Mouse (Mus musculus): ENCODE data around the gene Eno2.
A peak's percentile ranks its signal among the peaks of the same experiment; 100 is the strongest.
"Not testable (repeated sequence)": the region's sequence is repeated elsewhere in the genome, so short reads cannot be mapped to it uniquely, and the experiment has no call there.

Eno2 gene

DNA sequence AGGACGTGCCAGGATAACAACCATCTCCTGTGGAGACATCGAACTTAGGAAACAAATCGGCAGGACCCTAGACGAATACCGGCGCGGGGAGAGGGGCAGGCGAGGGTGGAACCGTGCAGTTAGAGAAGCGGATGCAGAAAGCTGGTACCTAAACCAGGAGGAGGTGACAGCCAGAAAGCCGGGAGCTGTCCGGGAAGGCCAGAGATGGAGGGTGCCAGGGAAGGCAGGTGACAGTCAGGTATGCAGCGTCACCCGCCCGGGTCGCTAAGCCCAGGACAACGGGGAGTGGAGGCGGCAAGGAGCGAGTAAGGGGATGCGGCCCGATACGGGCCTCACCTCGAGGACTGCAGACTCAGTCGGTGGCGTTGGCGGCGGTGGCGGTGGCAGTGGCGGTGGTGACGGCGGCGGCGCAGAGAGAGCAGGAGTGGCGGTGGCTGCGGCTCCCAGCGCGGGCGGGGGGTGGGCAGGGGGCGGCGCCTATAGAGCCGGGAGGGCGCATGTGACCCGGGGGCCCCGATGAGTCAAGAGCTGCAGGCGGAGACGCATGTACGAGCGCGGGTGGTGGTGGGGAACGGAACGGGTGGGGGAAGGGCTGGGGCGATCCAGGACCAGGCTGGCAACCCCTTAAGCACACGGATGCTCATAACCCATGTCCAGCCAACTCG, at the start of gene Eno2:
TSS of gene Eno2 (minus strand) at position 573 of the 665 bp plus-strand sequence.
- no peak for DNase-seq (ENCODE audit: low read depth, low spot score)

GRCm38 (mm10) chr6:124817971-124818370, 48.5 kb upstream of the Eno2 start:
- no peak for DNase-seq (ENCODE audit: low read depth, low spot score)

DNA sequence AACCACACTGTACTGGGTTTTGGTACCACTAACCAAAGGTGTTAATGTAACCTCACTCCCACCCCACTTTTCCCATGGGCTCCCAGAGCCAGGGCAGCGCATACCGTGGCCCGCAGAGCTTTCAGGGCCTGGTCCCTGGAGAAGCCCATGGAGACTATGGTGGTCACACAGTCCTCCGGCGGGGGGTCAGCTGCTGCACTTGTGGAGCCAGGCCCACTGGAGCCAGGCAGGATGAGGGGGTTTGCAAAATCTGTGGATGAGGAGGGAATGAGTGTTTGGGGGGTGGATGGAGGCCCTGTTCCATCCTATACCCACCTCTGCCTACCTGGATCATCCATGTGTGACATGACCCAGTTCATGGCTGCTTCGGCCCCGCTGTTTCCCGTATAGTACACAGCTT, 48.1 kb upstream of the Eno2 start:
- no peak for DNase-seq (ENCODE audit: low read depth, low spot score)

DNA sequence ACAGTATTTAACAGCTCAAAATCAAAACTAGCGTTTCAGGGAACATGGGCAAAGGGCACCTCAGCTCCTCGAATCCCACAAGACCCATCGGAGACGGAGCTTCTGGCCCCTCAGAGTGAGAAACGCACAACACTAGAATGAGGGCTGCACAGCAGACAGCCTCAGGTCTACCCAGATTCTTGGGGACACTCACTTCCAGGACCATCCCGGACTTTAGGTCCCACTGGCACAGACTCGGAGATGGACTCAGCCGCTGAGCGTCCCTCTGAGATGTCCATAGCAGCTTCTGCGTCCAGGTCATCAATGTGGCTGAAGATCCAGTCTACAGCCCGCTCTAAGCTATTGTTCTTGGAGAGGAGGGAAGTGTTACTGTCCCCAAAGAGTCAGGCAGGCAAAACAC, 47.7 kb upstream of the Eno2 start:
- no peak for DNase-seq (ENCODE audit: low read depth, low spot score)

GRCm38 (mm10) chr6:124816611-124817010, 47.1 kb upstream of the Eno2 start:
- DNase-seq (ENCODE audit: low read depth, low spot score): no peak

- DNase-seq (ENCODE audit: low read depth, low spot score): no peak
Observed at GRCm38 (mm10) chr6:124814858-124815774, 45.6 kb upstream of the Eno2 start.

DNA sequence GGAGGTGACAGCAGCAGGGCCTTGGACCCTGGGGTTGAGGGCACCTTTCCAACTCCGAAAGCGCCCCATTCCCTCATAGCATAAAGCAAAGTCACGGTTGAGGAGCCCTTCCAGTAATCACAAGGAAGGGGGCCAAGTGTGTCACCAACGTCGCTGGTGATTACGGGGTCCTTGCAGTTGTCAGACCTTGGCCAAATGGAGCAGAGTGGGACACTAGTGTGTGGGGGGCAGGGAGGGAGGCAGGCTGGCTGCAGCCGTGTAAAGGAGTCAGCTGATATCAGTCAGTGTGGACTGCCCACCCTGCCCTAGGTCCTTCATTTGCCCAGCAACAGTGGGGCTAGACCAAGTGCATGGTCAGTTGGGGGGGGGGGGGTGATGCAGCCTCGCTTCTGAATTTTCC, 45.0 kb upstream of the Eno2 start:
- DNase-seq (ENCODE audit: low read depth, low spot score): no peak

- DNase-seq (ENCODE audit: low read depth, low spot score): peak; percentile 82
Observed at GRCm38 (mm10) chr6:124813933-124814332, 44.5 kb upstream of the Eno2 start, which contains the start of gene Tpi1. Gene Tpi1, minus strand, starts transcription at chr6:124814296.

- DNase-seq (ENCODE audit: low read depth, low spot score): peak; percentile 63
Observed at GRCm38 (mm10) chr6:124813496-124813895, 44.0 kb upstream of the Eno2 start.

- DNase-seq (ENCODE audit: low read depth, low spot score): no peak
Observed at GRCm38 (mm10) chr6:124812848-124813247, 43.4 kb upstream of the Eno2 start.

DNA sequence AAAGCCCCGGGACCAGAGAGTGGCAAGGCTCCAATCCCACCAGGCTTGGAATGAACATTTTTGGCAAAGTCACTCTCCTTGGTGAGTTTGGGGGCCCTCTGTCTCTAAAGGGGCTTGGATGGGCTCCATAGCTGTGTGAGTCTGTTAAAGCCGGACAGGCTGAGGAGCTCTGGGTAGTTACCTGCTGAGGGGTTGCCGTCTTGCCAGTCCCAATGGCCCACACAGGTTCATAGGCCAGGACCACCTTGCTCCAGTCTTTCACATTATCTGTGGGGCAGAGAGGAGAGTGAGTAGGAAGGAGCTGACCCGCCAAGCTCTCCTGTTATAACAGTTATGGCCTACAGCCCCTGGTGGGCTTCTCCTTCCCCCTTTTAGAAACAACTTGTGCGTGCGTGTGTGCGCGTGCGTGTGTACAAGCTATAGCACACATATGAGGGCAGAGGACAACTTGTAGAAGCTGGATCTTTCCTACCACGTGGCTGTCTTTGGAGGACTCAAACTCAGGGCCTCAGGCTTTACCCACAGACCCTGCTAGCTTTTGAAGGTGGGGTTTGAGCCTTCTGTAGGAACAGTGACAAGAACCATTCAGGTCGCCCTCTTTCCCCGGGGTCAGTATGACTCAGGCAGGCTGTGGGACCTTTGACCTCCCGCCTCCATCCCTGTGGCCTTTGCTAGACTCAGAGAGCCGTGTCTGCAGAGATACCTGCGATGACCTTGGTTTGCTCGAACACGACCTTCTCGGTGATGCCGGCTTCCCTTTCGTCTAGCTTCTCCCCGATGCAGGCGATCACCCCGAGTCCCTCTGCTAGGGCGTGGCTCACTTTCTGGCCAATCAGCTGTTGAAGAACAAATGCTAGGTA, 42.5 kb upstream of the Eno2 start:
- no peak for DNase-seq (ENCODE audit: low read depth, low spot score)

DNA sequence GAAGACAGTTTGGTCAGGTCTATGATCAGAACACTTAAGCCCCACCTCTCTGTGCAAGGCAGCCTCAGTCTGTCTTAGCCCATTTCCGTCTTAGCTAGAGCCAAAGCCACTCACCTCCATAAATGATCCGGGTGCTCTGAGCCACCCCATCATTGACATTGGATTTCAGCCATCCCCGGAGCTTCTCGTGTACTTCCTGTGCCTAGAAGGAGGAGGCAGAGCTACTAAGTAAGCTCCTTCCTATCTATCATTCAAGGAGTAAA, 41.9 kb upstream of the Eno2 start:
- no peak for DNase-seq (ENCODE audit: low read depth, low spot score)

GRCm38 (mm10) chr6:124810566-124811402, 41.3 kb upstream of the Eno2 start:
- DNase-seq (ENCODE audit: low read depth, low spot score): not testable (repeated sequence)

GRCm38 (mm10) chr6:124809775-124810538, 40.5 kb upstream of the Eno2 start:
- no peak for DNase-seq (ENCODE audit: low read depth, low spot score)

DNA sequence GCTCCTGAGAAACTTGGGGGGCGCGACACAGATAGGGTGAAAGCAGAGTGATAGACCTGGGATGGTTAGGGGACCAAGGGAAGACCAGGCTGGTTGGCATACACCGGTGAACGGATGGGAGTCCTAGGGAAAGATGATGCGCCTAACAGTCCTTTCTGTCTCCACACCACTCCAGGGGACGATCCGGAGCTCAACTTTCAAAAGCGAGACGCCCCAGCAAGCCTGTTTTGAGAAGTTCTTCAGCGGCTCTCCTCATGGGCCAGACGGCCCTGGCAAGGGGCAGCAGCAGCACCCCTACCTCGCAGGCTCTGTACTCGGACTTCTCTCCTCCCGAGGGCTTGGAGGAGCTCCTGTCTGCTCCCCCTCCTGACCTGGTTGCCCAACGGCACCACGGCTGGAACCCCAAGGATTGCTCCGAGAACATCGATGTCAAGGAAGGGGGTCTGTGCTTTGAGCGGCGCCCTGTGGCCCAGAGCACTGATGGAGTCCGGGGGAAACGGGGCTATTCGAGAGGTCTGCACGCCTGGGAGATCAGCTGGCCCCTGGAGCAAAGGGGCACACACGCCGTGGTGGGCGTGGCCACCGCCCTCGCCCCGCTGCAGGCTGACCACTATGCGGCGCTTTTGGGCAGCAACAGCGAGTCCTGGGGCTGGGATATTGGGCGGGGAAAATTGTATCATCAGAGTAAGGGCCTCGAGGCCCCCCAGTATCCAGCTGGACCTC, 39.7 kb upstream of the Eno2 start:
- peak; percentile 57 for DNase-seq (ENCODE audit: low read depth, low spot score)

DNA sequence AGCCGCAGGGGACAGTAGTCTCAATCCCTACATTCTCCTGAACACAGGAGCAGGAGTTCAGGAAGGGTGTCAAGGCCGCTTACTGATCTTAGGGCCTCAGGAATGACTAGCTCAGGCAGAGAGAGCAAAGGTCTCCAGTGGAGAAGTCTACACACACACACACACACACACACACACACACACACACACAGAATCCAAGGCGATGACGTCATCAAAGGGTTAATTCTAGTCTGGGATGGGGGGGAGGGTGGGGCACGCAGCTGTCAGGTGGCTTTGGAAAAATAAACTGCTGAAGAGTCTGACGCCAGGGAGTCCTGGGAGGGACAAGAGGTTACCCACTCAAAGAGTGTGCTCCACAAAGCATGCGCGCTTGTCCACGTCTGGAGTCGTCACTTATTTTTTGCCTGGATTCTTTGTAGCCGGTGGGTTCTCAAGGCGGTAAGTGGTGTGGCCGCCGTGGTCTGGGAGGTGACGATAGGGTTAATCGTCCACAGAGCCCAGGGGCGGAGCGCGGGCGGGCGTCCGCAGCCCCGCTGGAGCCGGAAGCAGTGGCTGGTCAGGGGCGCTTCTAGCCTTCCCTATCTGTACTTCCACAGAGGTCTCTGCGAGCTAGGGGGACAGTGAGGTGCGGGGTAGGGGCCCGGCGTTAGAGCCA, 39.0 kb upstream of the Eno2 start, which contains the start of gene Spsb2:
TSS of gene Spsb2 (plus strand) at position 304 of the 655 bp plus-strand sequence.
- no peak for DNase-seq (ENCODE audit: low read depth, low spot score)

GRCm38 (mm10) chr6:124807986-124808357, 38.5 kb upstream of the Eno2 start:
- DNase-seq (ENCODE audit: low read depth, low spot score): no peak

GRCm38 (mm10) chr6:124807366-124807765, 37.9 kb upstream of the Eno2 start:
- no peak for DNase-seq (ENCODE audit: low read depth, low spot score)

DNA sequence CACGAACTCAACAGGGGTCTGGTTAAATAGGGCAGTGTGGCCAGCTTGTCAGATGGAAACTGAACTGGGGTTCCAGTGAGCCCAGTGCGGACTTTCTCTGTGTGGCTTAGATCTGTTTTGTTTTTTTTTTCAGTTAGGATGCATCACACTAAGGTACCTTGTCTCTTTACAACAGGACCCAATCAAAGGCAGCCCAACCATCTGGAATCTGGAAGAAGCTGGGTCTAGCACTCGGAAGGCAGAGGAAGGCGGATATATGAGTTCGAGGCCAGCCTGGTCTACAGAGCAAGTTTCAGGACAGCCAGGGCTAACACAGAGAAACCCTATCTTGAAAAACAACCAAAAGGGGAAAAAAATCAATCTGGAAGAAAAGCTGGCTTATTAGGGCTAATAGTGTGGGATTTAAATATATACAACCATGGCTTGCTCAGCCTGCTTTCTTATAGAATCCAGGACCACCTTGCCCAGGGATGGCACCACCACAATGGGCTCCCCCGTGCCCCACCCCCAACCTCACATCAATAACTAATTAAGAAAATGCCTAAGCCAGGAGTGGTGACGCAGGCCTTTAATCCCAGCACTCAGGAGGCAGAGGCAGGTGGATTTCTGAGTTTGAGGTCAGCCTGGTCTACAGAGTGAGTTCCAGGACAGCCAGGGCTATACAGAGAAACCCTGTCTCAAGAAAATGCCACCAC, 37.1 kb upstream of the Eno2 start:
- no peak for DNase-seq (ENCODE audit: low read depth, low spot score)
